In the genomic region with DNA sequence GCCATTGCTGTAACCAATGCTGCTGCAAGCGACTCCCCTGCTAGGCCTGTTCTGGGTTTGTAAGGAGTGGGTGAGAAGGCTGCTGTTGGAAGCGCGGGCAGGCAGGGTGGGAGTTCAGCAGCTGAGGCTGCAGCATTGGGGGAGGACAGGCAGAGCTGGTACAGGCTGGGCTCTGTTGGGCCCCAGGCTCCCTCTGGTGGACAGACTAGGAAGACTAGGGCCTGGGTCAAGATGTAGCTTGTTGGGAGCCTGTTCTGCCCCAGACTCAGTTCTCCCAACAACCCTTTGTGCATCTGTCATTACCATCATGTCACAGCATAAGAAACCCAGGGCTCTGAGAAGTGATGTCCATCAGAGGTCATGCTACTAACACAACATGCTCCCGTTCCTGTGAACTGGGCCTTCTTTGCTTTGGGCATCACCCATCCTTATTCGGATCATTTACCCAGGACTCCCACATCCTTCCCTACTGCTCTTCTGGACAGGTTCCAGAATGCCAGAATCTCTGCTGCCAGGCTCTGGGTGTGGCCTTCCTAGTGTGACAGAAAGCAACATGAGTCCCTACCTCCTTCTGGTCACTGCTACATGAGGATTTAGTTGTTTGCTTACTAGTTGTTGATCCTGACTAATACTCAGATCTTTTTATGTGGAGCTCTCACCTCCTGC, we compare ENCODE assay signal across 8 mouse cellular contexts. TPM values are rescaled to one million over a fixed set of nuclear protein-coding genes. Genes with fewer than 3 reads are reported as not detected.
DNase-seq lines count a peak whose midpoint lies in the region; ATAC-seq and TF ChIP-seq lines count a peak whose summit lies in the region.

No protein-coding gene starts in this region.

- H3K27me3 ChIP-seq in embryonic facial prominence, embryonic 13.5 days, result peaks cover 75% of the 10 kb centered on the region
- peaks cover 62% of the 10 kb centered on the region for H3K27me3 ChIP-seq in heart, embryonic 10.5 days (ENCODE audit: insufficient read depth, poor library complexity, severe bottlenecking)
- peaks cover 89% of the 10 kb centered on the region for H3K27me3 ChIP-seq in kidney, embryonic 15.5 days
- H3K27me3 ChIP-seq in liver, adult 2 months (ENCODE audit: control insufficient read depth, insufficient read depth, low read length), result no peaks in the 10 kb centered on the region
- no peaks in the 10 kb centered on the region; the same call in 1 of the 2 replicates for H3K27me3 ChIP-seq in stomach, postnatal 0 days (ENCODE audit: control insufficient read depth, insufficient read depth, low read length)

- no peak for ATAC-seq in embryonic facial prominence, embryonic 13.5 days (ENCODE audit: insufficient number of reproducible peaks, insufficient read depth, low FRiP score, low TSS enrichment, low read depth)
- ATAC-seq in kidney, embryonic 15.5 days (replicated peaks; ENCODE audit: low FRiP score), result peak; percentile 80
- ATAC-seq in stomach, postnatal 0 days (ENCODE audit: low FRiP score, low TSS enrichment), result peak; percentile 73

- peak; percentile 76 for TF ChIP-seq CTCF in liver, adult 2 months (IDR thresholded peaks at IDR 0.05; ENCODE audit: low read depth, low read length)
- peak; percentile 82 for TF ChIP-seq CTCF in stomach, postnatal 0 days (IDR thresholded peaks at IDR 0.05; ENCODE audit: low read depth)

- 42% methylated on average over 5 of the region's 5 CpGs for WGBS in embryonic facial prominence, embryonic 13.5 days
- 27% methylated on average over 5 of the region's 5 CpGs for WGBS in heart, embryonic 10.5 days
- WGBS in kidney, embryonic 15.5 days, result 35% methylated on average over 5 of the region's 5 CpGs
- 39% methylated on average over 5 of the region's 5 CpGs for WGBS in liver, adult 2 months
- 31% methylated on average over 5 of the region's 5 CpGs for WGBS in stomach, postnatal 0 days

- H3K4me3 ChIP-seq in embryonic facial prominence, embryonic 13.5 days, result no peak overlapping the region
- H3K4me3 ChIP-seq in heart, embryonic 10.5 days, result no peak overlapping the region
- no peak overlapping the region for H3K4me3 ChIP-seq in kidney, embryonic 15.5 days (replicated peaks)
- no peak overlapping the region for H3K4me3 ChIP-seq in liver, adult 2 months (ENCODE audit: insufficient read depth, low read depth, low read length)
- no peak overlapping the region for H3K4me3 ChIP-seq in stomach, postnatal 0 days (ENCODE audit: low read depth, low read length)

- no peaks in the 10 kb centered on the region for H3K9me3 ChIP-seq in embryonic facial prominence, embryonic 13.5 days
- no peaks in the 10 kb centered on the region for H3K9me3 ChIP-seq in heart, embryonic 10.5 days
- H3K9me3 ChIP-seq in kidney, embryonic 15.5 days (replicated peaks), result no peaks in the 10 kb centered on the region
- H3K9me3 ChIP-seq in stomach, postnatal 0 days (ENCODE audit: control insufficient read depth, low read length), result no peaks in the 10 kb centered on the region

- TF ChIP-seq POLR2A in liver, adult 2 months (IDR thresholded peaks at IDR 0.05; ENCODE audit: extremely low read depth, insufficient read depth, low read length), result no peak

- H3K4me1 ChIP-seq in embryonic facial prominence, embryonic 13.5 days, result peaks cover 13% of the 10 kb centered on the region
- H3K4me1 ChIP-seq in heart, embryonic 10.5 days, result 0 out of 2 replicates have a peak, but pooled peaks cover 3% of the 10 kb centered on the region
- 0 out of 2 replicates have a peak, but pooled peaks cover 7% of the 10 kb centered on the region for H3K4me1 ChIP-seq in kidney, embryonic 15.5 days
- no peaks in the 10 kb centered on the region; the same call in none of the 2 replicates for H3K4me1 ChIP-seq in liver, adult 2 months (ENCODE audit: control insufficient read depth, insufficient read depth, low read length)
- no peaks in the 10 kb centered on the region for H3K4me1 ChIP-seq in stomach, postnatal 0 days (replicated peaks; ENCODE audit: control insufficient read depth, insufficient read depth)

- no peak for TF ChIP-seq EP300 in stomach, postnatal 0 days (optimal IDR thresholded peaks at IDR 0.05)

- no peaks in the 10 kb centered on the region for H3K36me3 ChIP-seq in embryonic facial prominence, embryonic 13.5 days
- H3K36me3 ChIP-seq in heart, embryonic 10.5 days, result no peaks in the 10 kb centered on the region
- H3K36me3 ChIP-seq in kidney, embryonic 15.5 days, result no peaks in the 10 kb centered on the region
- no peaks in the 10 kb centered on the region for H3K36me3 ChIP-seq in liver, adult 2 months (ENCODE audit: control insufficient read depth, insufficient read depth, low read length)
- no peaks in the 10 kb centered on the region for H3K36me3 ChIP-seq in stomach, postnatal 0 days (ENCODE audit: control insufficient read depth, insufficient read depth, low read length)

- H3K27ac ChIP-seq in embryonic facial prominence, embryonic 13.5 days, result no peak overlapping the region
- no peak overlapping the region for H3K27ac ChIP-seq in heart, embryonic 10.5 days
- no peak overlapping the region for H3K27ac ChIP-seq in kidney, embryonic 15.5 days
- no peak overlapping the region for H3K27ac ChIP-seq in liver, adult 2 months (replicated peaks; ENCODE audit: insufficient read depth, low read depth, low read length)
- H3K27ac ChIP-seq in stomach, postnatal 0 days (replicated peaks), result no peak overlapping the region

- no peak overlapping the region for H3K9ac ChIP-seq in embryonic facial prominence, embryonic 13.5 days
- H3K9ac ChIP-seq in kidney, embryonic 15.5 days, result no peak overlapping the region
- no peak overlapping the region for H3K9ac ChIP-seq in liver, adult 2 months (ENCODE audit: low read depth, low read length)
- no peak overlapping the region for H3K9ac ChIP-seq in stomach, postnatal 0 days (ENCODE audit: low read length)

- no peaks in the 10 kb centered on the region; the same call in 1 of the 2 replicates for H3K79me2 ChIP-seq in liver, adult 2 months (ENCODE audit: control insufficient read depth, insufficient read depth, low read length)

- H3K4me2 ChIP-seq in embryonic facial prominence, embryonic 13.5 days, result peak overlapping the region; percentile 27; the same call in 1 of the 2 replicates
- H3K4me2 ChIP-seq in kidney, embryonic 15.5 days, result no peak overlapping the region
- H3K4me2 ChIP-seq in stomach, postnatal 0 days (replicated peaks; ENCODE audit: low read depth), result no peak overlapping the region

- peak; percentile 50 for DNase-seq in 416B (ENCODE audit: low read depth)
- peak; percentile 75 for DNase-seq in adrenal gland, postnatal 14 days
- DNase-seq in heart, embryonic 10.5 days (ENCODE audit: low spot score), result peak; percentile 76
- DNase-seq in liver, adult 2 months (ENCODE audit: extremely low read depth, low read depth, low spot score), result no peak
- DNase-seq in naive thymus-derived CD4-positive, alpha-beta T cell, adult 2 months (ENCODE audit: low read depth), result peak; percentile 54
- DNase-seq in stomach, postnatal 0 days (ENCODE audit: low spot score), result peak; percentile 59

RNA-seq across cellular contexts. Expression of gene Iqsec2, which starts 3.5 kb away (rescaled TPM):
- total RNA-seq in adrenal gland, postnatal 14 days (2021), result 26.5 and 27.9 TPM in 2 replicates
- 3.7 TPM in 2 replicates for polyA plus RNA-seq in embryonic facial prominence, embryonic 13.5 days (2015; fragmentation: Nextera tagmentation; extraction: Ambion mirVana)
- polyA plus RNA-seq in heart, embryonic 10.5 days (2016; fragmentation: Nextera tagmentation; extraction: Ambion mirVana), result 7.7 and 17.3 TPM in 2 replicates
- 3.9 and 5.0 TPM in 2 replicates for polyA plus RNA-seq in kidney, embryonic 15.5 days (2015; fragmentation: Nextera tagmentation; extraction: Ambion mirVana)
- total RNA-seq in liver, adult 2 months (2014; rRNA removed), result 4.1 and 4.8 TPM in 2 replicates
- 9.5 and 11.5 TPM in 2 replicates for polyA plus RNA-seq in liver, adult 2 months (2012; rRNA removed)
- polyA plus RNA-seq in stomach, postnatal 0 days (2015; fragmentation: Nextera tagmentation; extraction: Ambion mirVana), result 3.6 TPM in 2 replicates
